Mouse (Mus musculus): ENCODE results near the gene Prkag1. TPM values are rescaled to one million over a fixed set of nuclear protein-coding genes. Genes with fewer than 3 reads are reported as not detected.

The Prkag1 gene
- total RNA-seq, 2 experiments from 2014 or later, result 61.2 to 87.4 TPM

- ATAC-seq (replicated peaks; ENCODE audit: low FRiP score, poor library complexity, severe bottlenecking), result no peak
Measured at GRCm38 (mm10) chr15:98777762-98778161, 53.6 kb downstream of the Prkag1 start, which contains the start of gene Wnt10b. Gene Wnt10b (minus strand): TSS chr15:98778150.

- no peak for ATAC-seq (replicated peaks; ENCODE audit: low FRiP score, poor library complexity, severe bottlenecking)
Measured at GRCm38 (mm10) chr15:98777005-98777616, 54.2 kb downstream of the Prkag1 start.

- no peak for ATAC-seq (replicated peaks; ENCODE audit: low FRiP score, poor library complexity, severe bottlenecking)
Measured at GRCm38 (mm10) chr15:98776280-98777004, 54.9 kb downstream of the Prkag1 start.

- no peak for ATAC-seq (replicated peaks; ENCODE audit: low FRiP score, poor library complexity, severe bottlenecking)
Measured at GRCm38 (mm10) chr15:98775533-98775932, 55.8 kb downstream of the Prkag1 start.

- no peak for ATAC-seq (replicated peaks; ENCODE audit: low FRiP score, poor library complexity, severe bottlenecking)
Measured at GRCm38 (mm10) chr15:98774096-98774495, 57.2 kb downstream of the Prkag1 start.

- ATAC-seq (replicated peaks; ENCODE audit: low FRiP score, poor library complexity, severe bottlenecking), result 0 out of 2 replicates have a peak, but pooled peaks have one; percentile 27
Measured at GRCm38 (mm10) chr15:98772511-98773211, 58.7 kb downstream of the Prkag1 start.

- no peak for ATAC-seq (replicated peaks; ENCODE audit: low FRiP score, poor library complexity, severe bottlenecking)
Measured at GRCm38 (mm10) chr15:98771813-98772425, 59.4 kb downstream of the Prkag1 start.

- ATAC-seq (replicated peaks; ENCODE audit: low FRiP score, poor library complexity, severe bottlenecking), result no peak
Measured at GRCm38 (mm10) chr15:98768259-98768658, 63.1 kb downstream of the Prkag1 start.

- ATAC-seq (replicated peaks; ENCODE audit: low FRiP score, poor library complexity, severe bottlenecking), result no peak
Measured at GRCm38 (mm10) chr15:98765929-98766328, 65.4 kb downstream of the Prkag1 start.

Other genes with a start within 250 kb of the Prkag1 start
- gene Adcy6, start 221.4 kb downstream of the Prkag1 start, total RNA-seq (2015; ENCODE audit: low replicate concordance), result 62.3 and 81.3 TPM in 2 replicates
- gene Adcy6, start 221.4 kb downstream of the Prkag1 start, total RNA-seq (2017; ENCODE audit: low replicate concordance), result 133 and 140 TPM in 2 replicates
- not detected in 2 replicates for gene Cacnb3, start 200.7 kb downstream of the Prkag1 start, total RNA-seq (2015; ENCODE audit: low replicate concordance)
- 0.77 TPM in 1 of 2 replicates, not detected in the other for gene Cacnb3, start 200.7 kb downstream of the Prkag1 start, total RNA-seq (2017; ENCODE audit: low replicate concordance)
- 24.5 and 26.0 TPM in 2 replicates for gene Ddx23, start 168.6 kb downstream of the Prkag1 start, total RNA-seq (2015; ENCODE audit: low replicate concordance)
- 49.9 and 91.9 TPM in 2 replicates for gene Ddx23, start 168.6 kb downstream of the Prkag1 start, total RNA-seq (2017; ENCODE audit: low replicate concordance)
- 0.36 TPM in 1 of 2 replicates, not detected in the other for gene Rnd1, start 154.1 kb downstream of the Prkag1 start, total RNA-seq (2015; ENCODE audit: low replicate concordance)
- gene Rnd1, start 154.1 kb downstream of the Prkag1 start, total RNA-seq (2017; ENCODE audit: low replicate concordance), result not detected in 2 replicates
- not detected in 2 replicates for gene Ccdc65, start 123.3 kb downstream of the Prkag1 start, total RNA-seq (2015; ENCODE audit: low replicate concordance)
- gene Ccdc65, start 123.3 kb downstream of the Prkag1 start, total RNA-seq (2017; ENCODE audit: low replicate concordance), result not detected in 2 replicates
- gene Fkbp11, start 103.3 kb downstream of the Prkag1 start, total RNA-seq (2015; ENCODE audit: low replicate concordance), result 2.5 TPM in 1 of 2 replicates, not detected in the other
- gene Fkbp11, start 103.3 kb downstream of the Prkag1 start, total RNA-seq (2017; ENCODE audit: low replicate concordance), result 1.4 TPM in 1 of 2 replicates, not detected in the other
- 5.4 and 7.6 TPM in 2 replicates for gene Arf3, start 68.3 kb downstream of the Prkag1 start, total RNA-seq (2015; ENCODE audit: low replicate concordance)
- 4.6 and 4.8 TPM in 2 replicates for gene Arf3, start 68.3 kb downstream of the Prkag1 start, total RNA-seq (2017; ENCODE audit: low replicate concordance)
- gene Wnt10b, start 53.4 kb downstream of the Prkag1 start, total RNA-seq (2015; ENCODE audit: low replicate concordance), result 0.36 TPM in 1 of 2 replicates, not detected in the other
- gene Wnt10b, start 53.4 kb downstream of the Prkag1 start, total RNA-seq (2017; ENCODE audit: low replicate concordance), result not detected in 2 replicates
- gene Wnt1, start 41.7 kb downstream of the Prkag1 start, total RNA-seq (2015; ENCODE audit: low replicate concordance), result not detected in 2 replicates
- not detected in 2 replicates for gene Wnt1, start 41.7 kb downstream of the Prkag1 start, total RNA-seq (2017; ENCODE audit: low replicate concordance)
- not detected in 2 replicates for gene Ddn, start 22.0 kb downstream of the Prkag1 start, total RNA-seq (2015; ENCODE audit: low replicate concordance)
- gene Ddn, start 22.0 kb downstream of the Prkag1 start, total RNA-seq (2017; ENCODE audit: low replicate concordance), result not detected in 2 replicates
- 29.2 and 52.4 TPM in 2 replicates for gene Kmt2d, start 39.7 kb upstream of the Prkag1 start, total RNA-seq (2015; ENCODE audit: low replicate concordance)
- 69.3 and 96.1 TPM in 2 replicates for gene Kmt2d, start 39.7 kb upstream of the Prkag1 start, total RNA-seq (2017; ENCODE audit: low replicate concordance)
- 2.2 and 5.9 TPM in 2 replicates for gene Rhebl1, start 63.0 kb upstream of the Prkag1 start, total RNA-seq (2015; ENCODE audit: low replicate concordance)
- not detected in 2 replicates for gene Rhebl1, start 63.0 kb upstream of the Prkag1 start, total RNA-seq (2017; ENCODE audit: low replicate concordance)
- gene Dhh, start 67.0 kb upstream of the Prkag1 start, total RNA-seq (2015; ENCODE audit: low replicate concordance), result not detected in 2 replicates
- not detected in 2 replicates for gene Dhh, start 67.0 kb upstream of the Prkag1 start, total RNA-seq (2017; ENCODE audit: low replicate concordance)
- gene Lmbr1l, start 86.7 kb upstream of the Prkag1 start, total RNA-seq (2015; ENCODE audit: low replicate concordance), result 7.9 and 15.1 TPM in 2 replicates
- 9.0 and 12.1 TPM in 2 replicates for gene Lmbr1l, start 86.7 kb upstream of the Prkag1 start, total RNA-seq (2017; ENCODE audit: low replicate concordance)
- gene Tuba1b, start 103.0 kb upstream of the Prkag1 start, total RNA-seq (2015; ENCODE audit: low replicate concordance), result 2,503 and 2,754 TPM in 2 replicates
- gene Tuba1b, start 103.0 kb upstream of the Prkag1 start, total RNA-seq (2017; ENCODE audit: low replicate concordance), result 632 and 670 TPM in 2 replicates
- gene Gm49450, start 122.0 kb upstream of the Prkag1 start, total RNA-seq (2015; ENCODE audit: low replicate concordance), result not detected in 2 replicates
- gene Gm49450, start 122.0 kb upstream of the Prkag1 start, total RNA-seq (2017; ENCODE audit: low replicate concordance), result not detected in 2 replicates
- gene Tuba1a, start 122.2 kb upstream of the Prkag1 start, total RNA-seq (2015; ENCODE audit: low replicate concordance), result 6.5 and 38.1 TPM in 2 replicates
- gene Tuba1a, start 122.2 kb upstream of the Prkag1 start, total RNA-seq (2017; ENCODE audit: low replicate concordance), result 5.9 and 9.6 TPM in 2 replicates
- 637 and 660 TPM in 2 replicates for gene Tuba1c, start 198.4 kb upstream of the Prkag1 start, total RNA-seq (2015; ENCODE audit: low replicate concordance)
- 271 and 335 TPM in 2 replicates for gene Tuba1c, start 198.4 kb upstream of the Prkag1 start, total RNA-seq (2017; ENCODE audit: low replicate concordance)
- gene Prph, start 223.7 kb upstream of the Prkag1 start, total RNA-seq (2015; ENCODE audit: low replicate concordance), result not detected in 2 replicates
- gene Prph, start 223.7 kb upstream of the Prkag1 start, total RNA-seq (2017; ENCODE audit: low replicate concordance), result not detected in 2 replicates
- 152 and 157 TPM in 2 replicates for gene Troap, start 243.1 kb upstream of the Prkag1 start, total RNA-seq (2015; ENCODE audit: low replicate concordance)
- 126 and 180 TPM in 2 replicates for gene Troap, start 243.1 kb upstream of the Prkag1 start, total RNA-seq (2017; ENCODE audit: low replicate concordance)